Mouse (Mus musculus): ENCODE results near the gene Nxph1. TPM values are rescaled to one million over a fixed set of nuclear protein-coding genes. Genes with fewer than 3 reads are reported as not detected.

The Nxph1 gene
- 0.72 and 2.0 TPM in 2 replicates for polyA plus RNA-seq (2016; fragmentation: Nextera tagmentation; extraction: Ambion mirVana)

DNA sequence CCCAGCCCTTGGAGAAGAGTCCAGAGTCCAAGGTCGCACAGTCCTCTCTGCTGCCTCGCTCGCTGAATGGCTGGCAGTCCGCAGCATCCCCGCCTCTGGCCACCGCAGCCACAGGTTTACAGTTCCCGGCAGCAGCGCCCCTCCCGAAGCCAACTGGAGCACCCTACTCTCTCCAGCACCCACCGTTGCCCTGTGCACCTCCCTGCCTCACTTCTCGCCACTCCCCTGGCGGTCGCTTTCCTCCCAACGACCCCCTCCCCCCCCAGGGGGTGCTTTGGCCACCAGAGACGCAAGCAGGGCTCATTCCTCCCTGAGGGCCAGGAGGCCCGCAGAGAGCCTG lies at the start of gene Nxph1:
TSS of gene Nxph1 (plus strand) at position 301 of the 340 bp plus-strand sequence.
- peak within 1 kb of the TSS; percentile 61 for H3K4me3 ChIP-seq
- H3K36me3 ChIP-seq: no peaks in the 10 kb centered on the region
- no peak for DNase-seq (ENCODE audit: low spot score)
- H3K27ac ChIP-seq (replicated peaks): no peak within 1 kb of the TSS
- peaks cover 39% of the 10 kb centered on the region for H3K4me1 ChIP-seq
- WGBS: 0% methylated on average over 16 of the region's 16 CpGs
- peaks cover 72% of the 10 kb centered on the region for H3K27me3 ChIP-seq (ENCODE audit: low read depth, poor library complexity, severe bottlenecking)
- no peaks in the 10 kb centered on the region for H3K9me3 ChIP-seq (replicated peaks)

DNA sequence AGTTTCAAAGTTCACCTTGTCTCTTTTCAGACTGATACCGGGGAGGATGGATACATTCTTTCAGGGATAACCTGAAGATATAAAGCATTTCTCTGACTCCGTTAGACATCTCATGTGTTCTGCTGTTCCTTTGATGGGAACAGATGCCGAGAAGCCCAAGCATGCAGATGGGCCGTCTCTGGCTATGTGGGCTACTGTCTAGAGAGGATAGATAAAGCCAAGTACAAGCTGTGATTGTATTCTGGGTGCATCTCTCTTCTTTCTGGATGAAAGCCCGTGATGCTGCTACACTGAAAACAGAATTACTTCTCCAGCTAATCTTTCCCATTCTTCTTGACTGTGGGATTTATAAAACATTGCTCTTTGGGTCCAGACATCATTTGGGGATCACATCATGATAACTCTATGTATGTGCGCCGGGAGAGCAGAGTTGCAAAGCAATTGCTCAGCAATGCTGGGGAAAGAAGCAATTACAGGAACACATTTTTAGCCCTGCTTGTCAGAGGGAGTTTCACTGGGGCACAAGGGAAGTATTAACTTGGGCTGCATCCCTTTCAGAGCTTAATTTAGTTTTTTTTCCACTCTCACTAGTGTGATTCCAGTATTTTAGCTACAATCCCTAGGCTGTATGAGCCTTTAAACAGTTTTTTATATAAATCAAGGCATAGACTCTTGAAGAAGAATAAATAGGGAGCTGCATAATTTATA lies 48.1 kb upstream of the Nxph1 start:
- 66% methylated on average over 7 of the region's 7 CpGs for WGBS
- no peaks in the 10 kb centered on the region for H3K27me3 ChIP-seq (ENCODE audit: low read depth, poor library complexity, severe bottlenecking)
- H3K4me3 ChIP-seq: no peak overlapping the region
- H3K27ac ChIP-seq (replicated peaks): 0 out of 2 replicates have a peak overlapping the region, but pooled peaks have one; percentile 28
- peaks cover 33% of the 10 kb centered on the region for H3K4me1 ChIP-seq
- DNase-seq (ENCODE audit: low spot score): no peak
- no peaks in the 10 kb centered on the region for H3K9me3 ChIP-seq (replicated peaks)
- no peaks in the 10 kb centered on the region for H3K36me3 ChIP-seq

GRCm38 (mm10) chr6:8900729-8901122 lies 47.5 kb upstream of the Nxph1 start:
- 35% methylated on average over 2 of the region's 2 CpGs for WGBS
- no peaks in the 10 kb centered on the region for H3K27me3 ChIP-seq (ENCODE audit: low read depth, poor library complexity, severe bottlenecking)
- H3K4me1 ChIP-seq: peaks cover 33% of the 10 kb centered on the region
- H3K36me3 ChIP-seq: no peaks in the 10 kb centered on the region
- DNase-seq (ENCODE audit: low spot score): no peak
- H3K4me3 ChIP-seq: no peak overlapping the region
- no peak overlapping the region for H3K27ac ChIP-seq (replicated peaks)
- no peaks in the 10 kb centered on the region for H3K9me3 ChIP-seq (replicated peaks)

- DNase-seq (ENCODE audit: low spot score): no peak
- H3K4me3 ChIP-seq: no peak overlapping the region
- 76% methylated on average over 3 of the region's 3 CpGs for WGBS
- H3K4me1 ChIP-seq: no peaks in the 10 kb centered on the region
- no peaks in the 10 kb centered on the region for H3K27me3 ChIP-seq (ENCODE audit: low read depth, poor library complexity, severe bottlenecking)
- no peaks in the 10 kb centered on the region for H3K36me3 ChIP-seq
- H3K27ac ChIP-seq (replicated peaks): no peak overlapping the region
- H3K9me3 ChIP-seq (replicated peaks): no peaks in the 10 kb centered on the region
Observed at GRCm38 (mm10) chr6:8907917-8908316, 40.3 kb upstream of the Nxph1 start.

DNA sequence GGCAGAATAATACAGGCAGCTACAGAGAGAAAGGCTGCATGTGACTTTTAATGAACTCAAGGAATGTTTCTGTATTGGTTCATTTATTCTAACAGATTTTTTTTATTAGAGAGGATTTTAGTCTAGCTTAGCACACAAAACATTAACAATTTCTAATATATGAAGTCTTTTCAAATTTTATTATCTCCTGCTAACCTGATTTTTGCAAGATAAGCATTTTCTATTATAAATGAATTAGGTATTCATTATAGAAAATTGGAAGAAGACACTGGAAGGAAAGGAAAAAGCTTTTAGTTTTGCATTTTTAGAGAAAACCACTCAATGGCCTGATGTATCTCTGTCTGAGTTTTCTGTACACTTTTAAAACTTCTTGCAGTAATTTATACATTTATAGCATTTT lies 34.8 kb upstream of the Nxph1 start:
- no peaks in the 10 kb centered on the region for H3K4me1 ChIP-seq
- no peaks in the 10 kb centered on the region for H3K9me3 ChIP-seq (replicated peaks)
- no peak overlapping the region for H3K27ac ChIP-seq (replicated peaks)
- no peak for DNase-seq (ENCODE audit: low spot score)
- H3K36me3 ChIP-seq: no peaks in the 10 kb centered on the region
- H3K4me3 ChIP-seq: no peak overlapping the region
- no peaks in the 10 kb centered on the region for H3K27me3 ChIP-seq (ENCODE audit: low read depth, poor library complexity, severe bottlenecking)

DNA sequence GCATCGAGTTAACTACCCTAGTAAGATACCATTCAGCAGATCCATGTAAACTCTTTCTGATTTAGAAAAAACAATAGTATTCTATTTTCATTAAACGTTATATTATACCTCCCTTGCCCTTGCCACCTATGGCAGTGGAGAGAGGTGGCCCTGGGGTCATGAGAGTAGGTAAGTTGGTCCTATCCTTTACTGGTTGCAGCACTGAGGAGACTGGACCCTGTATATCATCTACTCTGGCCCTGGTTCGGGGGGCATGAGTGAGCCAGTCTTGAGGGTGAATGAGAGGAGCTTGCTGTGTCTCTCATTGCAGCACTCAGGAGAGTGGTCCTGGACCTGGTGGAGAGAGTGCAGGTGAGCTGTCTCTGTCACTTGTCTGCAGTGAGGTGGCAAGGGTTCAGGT lies 33.5 kb upstream of the Nxph1 start:
- Histone ChIP-seq H3K4me1 (no peaks in the 10 kb centered on the region), H3K27me3 (ENCODE audit: low read depth, poor library complexity, severe bottlenecking) (no peaks in the 10 kb centered on the region), H3K9me3 (replicated peaks) (no peaks in the 10 kb centered on the region), H3K36me3 (no peaks in the 10 kb centered on the region), H3K4me3 (no peak overlapping the region), H3K27ac (replicated peaks) (no peak overlapping the region)
- 86% methylated on average over 3 of the region's 3 CpGs for WGBS
- no peak for DNase-seq (ENCODE audit: low spot score)

DNA sequence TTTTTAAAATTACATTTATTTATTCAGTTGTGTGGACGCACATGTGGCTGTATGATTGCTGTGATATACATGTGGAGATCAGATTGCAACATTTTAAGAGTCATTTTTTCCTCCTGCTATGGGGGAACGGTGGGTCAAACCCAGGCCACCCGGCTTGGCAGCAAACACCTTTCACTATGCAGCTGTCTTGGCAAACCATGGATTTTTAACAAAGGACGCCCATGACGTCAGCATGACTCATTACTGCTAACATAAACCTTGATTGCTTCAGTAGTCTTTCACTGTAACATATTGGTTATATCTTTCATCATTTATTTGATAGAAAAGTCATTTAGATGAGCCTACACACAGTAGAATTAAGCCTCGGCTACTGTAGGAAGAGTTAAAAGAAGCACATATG lies 23.8 kb upstream of the Nxph1 start:
- WGBS: 84% methylated on average over 6 of the region's 6 CpGs
- no peaks in the 10 kb centered on the region for H3K4me1 ChIP-seq
- no peak for DNase-seq (ENCODE audit: low spot score)
- no peak overlapping the region for H3K4me3 ChIP-seq
- H3K27ac ChIP-seq (replicated peaks): no peak overlapping the region
- no peaks in the 10 kb centered on the region for H3K36me3 ChIP-seq
- no peaks in the 10 kb centered on the region for H3K27me3 ChIP-seq (ENCODE audit: low read depth, poor library complexity, severe bottlenecking)
- no peaks in the 10 kb centered on the region for H3K9me3 ChIP-seq (replicated peaks)

DNA sequence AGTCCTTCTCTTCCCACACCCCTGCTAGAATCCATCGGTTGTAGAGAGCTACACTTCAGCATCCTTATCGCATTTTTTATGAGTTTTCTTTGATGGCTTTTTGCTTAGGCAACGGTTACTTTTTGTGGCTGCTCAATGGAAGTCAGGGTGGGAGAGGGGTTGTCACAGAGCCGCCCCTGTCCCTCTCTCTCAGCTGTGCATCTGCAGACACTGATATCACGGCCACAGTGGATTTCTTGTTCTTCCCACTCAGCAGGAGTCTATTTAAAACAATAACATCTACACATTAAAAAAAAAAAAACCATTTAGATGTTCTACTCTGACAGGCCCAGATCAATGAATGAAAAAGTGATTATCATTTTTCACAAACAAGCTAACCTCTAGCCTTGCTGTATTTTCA lies 13.0 kb upstream of the Nxph1 start:
- 56% methylated on average over 5 of the region's 5 CpGs for WGBS
- no peak for DNase-seq (ENCODE audit: low spot score)
- no peaks in the 10 kb centered on the region for H3K36me3 ChIP-seq
- H3K27me3 ChIP-seq (ENCODE audit: low read depth, poor library complexity, severe bottlenecking): no peaks in the 10 kb centered on the region
- H3K4me3 ChIP-seq: no peak overlapping the region
- no peaks in the 10 kb centered on the region for H3K9me3 ChIP-seq (replicated peaks)
- no peak overlapping the region for H3K27ac ChIP-seq (replicated peaks)
- H3K4me1 ChIP-seq: no peaks in the 10 kb centered on the region

DNA sequence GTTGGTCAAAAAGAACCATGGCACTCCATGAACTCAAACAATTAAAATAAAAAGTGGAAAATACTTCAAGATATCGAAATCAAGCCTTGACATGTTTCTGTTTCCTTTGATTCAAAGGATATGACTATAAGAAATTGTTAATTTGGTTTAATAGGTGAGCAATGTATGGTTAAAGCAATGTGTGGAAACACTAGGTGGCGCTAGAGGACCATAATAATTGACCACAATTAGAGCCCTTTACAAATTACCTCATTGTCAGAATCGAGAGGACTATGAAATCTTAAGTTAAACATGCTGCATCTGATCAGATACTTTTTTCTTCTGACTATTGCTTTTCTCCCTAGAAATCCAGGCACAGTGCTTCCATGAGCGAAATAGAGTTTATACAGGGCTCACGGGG lies 12.5 kb upstream of the Nxph1 start:
- WGBS: 21% methylated on average over 5 of the region's 5 CpGs
- Histone ChIP-seq H3K27ac (replicated peaks) (no peak overlapping the region), H3K4me3 (no peak overlapping the region)

DNA sequence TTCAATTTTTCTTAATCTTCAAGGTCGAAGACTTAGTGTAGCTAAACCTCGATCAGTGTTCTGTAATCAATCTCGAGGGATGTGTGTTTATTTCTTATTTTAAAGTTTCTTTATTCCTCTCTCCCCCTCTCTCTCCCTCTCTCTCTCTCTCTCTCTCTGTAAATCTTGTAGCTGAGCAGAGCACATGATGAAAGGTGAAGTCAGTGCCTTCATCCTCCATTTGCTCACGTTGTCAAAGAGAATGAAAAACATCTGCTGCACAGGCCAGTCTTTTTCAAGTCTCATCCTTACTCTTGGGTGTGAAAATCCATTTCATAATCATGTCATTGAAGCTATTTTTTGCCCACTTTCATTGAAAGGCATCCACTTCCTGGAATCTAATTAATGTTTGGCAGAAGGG lies 12.1 kb upstream of the Nxph1 start:
- Histone ChIP-seq H3K9me3 (replicated peaks) (no peaks in the 10 kb centered on the region), H3K27me3 (ENCODE audit: low read depth, poor library complexity, severe bottlenecking) (no peaks in the 10 kb centered on the region), H3K4me3 (no peak overlapping the region), H3K27ac (replicated peaks) (no peak overlapping the region), H3K4me1 (no peaks in the 10 kb centered on the region), H3K36me3 (no peaks in the 10 kb centered on the region)
- 35% methylated on average over 4 of the region's 4 CpGs for WGBS
- no peak for DNase-seq (ENCODE audit: low spot score)

More for the DNA sequence above, 12.5 kb upstream of the Nxph1 start:
- DNase-seq (ENCODE audit: low spot score): peak; percentile 20
- H3K36me3 ChIP-seq: no peaks in the 10 kb centered on the region
- H3K9me3 ChIP-seq (replicated peaks): no peaks in the 10 kb centered on the region
- no peaks in the 10 kb centered on the region for H3K4me1 ChIP-seq
- H3K27me3 ChIP-seq (ENCODE audit: low read depth, poor library complexity, severe bottlenecking): no peaks in the 10 kb centered on the region

- WGBS: under 1% methylated on average over 68 of the region's 68 CpGs
- peak overlapping the region; percentile 61 for H3K4me3 ChIP-seq
- peaks cover 78% of the 10 kb centered on the region for H3K27me3 ChIP-seq (ENCODE audit: low read depth, poor library complexity, severe bottlenecking)
- peak; percentile 76 for DNase-seq (ENCODE audit: low spot score)
- peaks cover 39% of the 10 kb centered on the region for H3K4me1 ChIP-seq
- no peaks in the 10 kb centered on the region for H3K9me3 ChIP-seq (replicated peaks)
- H3K36me3 ChIP-seq: no peaks in the 10 kb centered on the region
- H3K27ac ChIP-seq (replicated peaks): no peak overlapping the region
Observed at GRCm38 (mm10) chr6:8948471-8949411, 510 bp downstream of the Nxph1 start.

DNA sequence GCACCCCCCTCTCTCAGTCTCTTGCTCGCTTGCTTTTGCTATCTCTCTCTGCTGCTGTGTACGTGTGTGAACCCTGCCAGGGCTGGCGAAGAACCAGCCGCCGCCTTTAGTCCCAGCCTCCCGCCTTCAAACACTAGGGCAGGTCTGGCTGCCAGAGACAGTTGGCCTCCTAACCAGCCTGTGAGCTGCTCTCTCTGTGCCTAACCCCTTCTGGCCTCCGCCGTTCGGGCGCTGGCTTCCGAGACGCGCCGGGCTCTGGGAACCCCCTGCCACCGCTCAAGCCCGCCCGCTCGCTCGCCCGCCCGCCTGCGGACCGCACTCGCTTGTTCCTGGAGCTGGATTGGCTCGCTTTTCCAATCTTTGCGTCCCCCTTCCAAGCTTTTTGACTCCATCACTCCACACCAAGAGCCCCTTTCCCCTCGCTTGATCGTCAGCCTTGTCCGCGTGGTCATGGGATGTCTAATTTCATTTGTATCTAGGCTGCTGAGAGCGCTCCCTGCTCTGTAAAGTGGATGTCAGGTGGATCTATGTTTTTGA lies 1.5 kb downstream of the Nxph1 start:
- peak; percentile 72 for DNase-seq (ENCODE audit: low spot score)
- Histone ChIP-seq H3K4me3 (peak overlapping the region; percentile 61), H3K27me3 (ENCODE audit: low read depth, poor library complexity, severe bottlenecking) (peaks cover 88% of the 10 kb centered on the region), H3K4me1 (peaks cover 39% of the 10 kb centered on the region), H3K27ac (replicated peaks) (peak overlapping the region; percentile 25; the same call in 1 of the 2 replicates), H3K9me3 (replicated peaks) (no peaks in the 10 kb centered on the region), H3K36me3 (no peaks in the 10 kb centered on the region)
- WGBS: under 1% methylated on average over 31 of the region's 31 CpGs

All from midbrain, embryonic 10.5 days (tissue).